Mouse (Mus musculus) erythroblast, embryonic 14.5 days (primary cell): ENCODE data around the gene Wdr75.

Experiments
- GATA1 ChIP-seq: IDR thresholded peaks from 2 replicates; pipeline ENCODE4 v1.6.1; 2012; ENCODE audit warnings: low read length, inconsistent platforms, mixed read lengths
- TAL1 ChIP-seq: IDR thresholded peaks from 3 replicates; pipeline ENCODE4 v1.6.1; 2012; ENCODE audit warnings: low read length, inconsistent platforms, mixed read lengths

DNA sequence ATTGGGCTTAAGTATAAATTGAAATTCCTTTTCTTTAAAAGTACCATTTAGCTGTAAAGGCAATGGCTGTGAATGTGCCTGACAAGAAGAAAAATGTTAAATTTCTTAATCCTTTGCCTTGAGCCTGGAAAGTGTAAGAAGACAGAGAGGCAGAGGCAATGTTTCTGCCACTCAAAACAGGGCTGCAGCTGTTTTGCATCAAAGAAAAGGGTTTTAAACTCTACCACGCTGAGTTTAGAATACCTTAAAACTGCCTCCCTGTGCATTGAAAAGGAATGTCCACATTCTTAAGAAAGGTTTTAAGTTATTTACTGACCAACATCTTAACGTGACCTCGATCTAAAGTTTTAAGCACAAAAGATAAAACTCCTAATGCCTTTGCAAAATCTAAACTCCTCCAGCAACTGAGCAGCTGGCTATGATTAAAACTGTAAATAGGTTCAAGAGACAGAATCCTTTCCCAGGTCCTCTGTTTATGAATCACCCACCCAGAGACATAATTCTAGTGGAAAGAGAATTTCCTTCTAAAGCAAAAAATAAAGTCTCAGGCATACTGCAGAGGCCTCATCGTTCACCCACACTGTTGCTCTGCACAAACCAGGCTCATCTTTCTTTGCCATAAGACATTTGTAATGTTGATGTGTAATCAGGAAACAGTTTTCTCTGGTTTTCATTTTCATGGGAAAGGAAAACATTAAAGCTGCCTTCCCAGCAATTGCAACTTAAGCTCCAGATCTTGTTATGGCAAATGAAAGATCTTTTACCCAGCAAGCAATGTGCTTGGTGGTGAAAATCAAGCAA lies 34.1 kb upstream of the Wdr75 start:
- TF ChIP-seq TAL1: no peak
- no peak for TF ChIP-seq GATA1
